ENCODE assay signal across 8 mouse cellular contexts in the genomic region with DNA sequence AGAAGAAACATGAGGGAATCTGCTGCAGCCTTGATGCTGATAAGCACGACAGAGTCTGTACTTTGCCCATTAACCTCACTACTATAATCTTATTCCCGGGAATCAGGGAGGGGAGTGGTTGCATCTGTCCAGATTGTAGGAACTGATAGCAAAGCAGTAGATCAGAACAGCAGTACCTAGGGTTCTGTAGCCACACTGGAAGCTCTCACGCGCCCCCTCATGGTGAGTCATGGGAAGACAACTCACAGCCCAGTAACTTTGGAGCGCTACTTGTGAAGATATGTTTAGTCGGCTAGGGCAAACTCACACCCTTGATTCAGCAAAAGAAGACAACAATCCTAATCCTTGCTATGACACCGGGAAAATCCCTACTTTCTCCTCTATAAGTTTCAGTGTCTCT. TPM values are rescaled to one million over a fixed set of nuclear protein-coding genes. Genes with fewer than 3 reads are reported as not detected.
A peak's percentile ranks its signal among the peaks of the same experiment; 100 is the strongest.
DNase-seq lines count a peak whose midpoint lies in the region; ATAC-seq and TF ChIP-seq lines count a peak whose summit lies in the region.

No protein-coding gene starts in this region.

- TF ChIP-seq CTCF in heart, postnatal 0 days (IDR thresholded peaks at IDR 0.05; ENCODE audit: low read depth): peak; percentile 49
- TF ChIP-seq CTCF in gastrocnemius, adult 2 months (IDR thresholded peaks at IDR 0.05): peak; percentile 65

- 36% methylated on average over 7 of the region's 7 CpGs for WGBS in heart, postnatal 0 days

- no peak overlapping the region for H3K27ac ChIP-seq in heart, postnatal 0 days (ENCODE audit: low read depth)
- H3K27ac ChIP-seq in gastrocnemius, adult 2 months: no peak overlapping the region

- no peaks in the 10 kb centered on the region for H3K9me3 ChIP-seq in heart, postnatal 0 days (replicated peaks; ENCODE audit: control insufficient read depth, low read length)

- H3K4me1 ChIP-seq in heart, postnatal 0 days (ENCODE audit: control insufficient read depth, insufficient read depth): no peaks in the 10 kb centered on the region

- no peak overlapping the region for H3K4me2 ChIP-seq in heart, postnatal 0 days (ENCODE audit: low read depth, low read length)

- ATAC-seq in heart, postnatal 0 days (ENCODE audit: insufficient read depth, low read depth): no peak
- ATAC-seq in megakaryocyte progenitor cell, adult 5-6 weeks (replicated peaks; ENCODE audit: poor library complexity): peak; percentile 81

- no peak for TF ChIP-seq EP300 in heart, postnatal 0 days (IDR thresholded peaks at IDR 0.05; ENCODE audit: low read depth)

- no peak overlapping the region for H3K9ac ChIP-seq in heart, postnatal 0 days (replicated peaks; ENCODE audit: low read depth, low read length)

- H3K4me3 ChIP-seq in heart, postnatal 0 days (ENCODE audit: low read depth, low read length): no peak overlapping the region
- no peak overlapping the region for H3K4me3 ChIP-seq in gastrocnemius, adult 2 months

- H3K27me3 ChIP-seq in heart, postnatal 0 days (ENCODE audit: control insufficient read depth, insufficient read depth, low read length): no peaks in the 10 kb centered on the region

- no peak for DNase-seq in heart, postnatal 0 days (ENCODE audit: low spot score)
- no peak for DNase-seq in heart, adult 9 months (ENCODE audit: low spot score in 2 of 2)
- DNase-seq in NIH3T3 (ENCODE audit: low read depth): peak; percentile 54
- peak; percentile 85 to 86 for DNase-seq in cerebellum, postnatal 10 days
- peak; percentile 23 for DNase-seq in gastrocnemius, adult 2 months
- DNase-seq in layer of hippocampus, adult 9-11 months: peak; percentile 63
- peak; percentile 32 for DNase-seq in urinary bladder, adult 2 months (ENCODE audit: low spot score)

- intact Hi-C loops in gastrocnemius, adult 2 months (cut with DNase I): no loop called here

- H3K36me3 ChIP-seq in heart, postnatal 0 days (replicated peaks; ENCODE audit: control insufficient read depth, insufficient read depth, low read length): no peaks in the 10 kb centered on the region

RNA-seq across cellular contexts. Expression of a gene that starts 58.8 kb away (rescaled TPM):
- 0.15 TPM in 1 of 2 replicates, not detected in the other for total RNA-seq in heart, postnatal 0 days (2014; rRNA removed; ENCODE audit: low replicate concordance)
- 0.16 and 0.23 TPM in 2 replicates for polyA plus RNA-seq in heart, postnatal 0 days (2015; fragmentation: Nextera tagmentation; extraction: Ambion mirVana)
- under 1 TPM; 0.15 to 0.22 TPM for total RNA-seq in gastrocnemius, adult 2 months (2021)
- total RNA-seq in megakaryocyte progenitor cell, adult 5-6 weeks (2015): 0.05 TPM in 1 of 2 replicates, not detected in the other
- total RNA-seq in megakaryocyte progenitor cell, adult 5-6 weeks (2017): not detected in 2 replicates
- 0.06 and 0.12 TPM in 2 replicates for polyA plus RNA-seq in urinary bladder, adult 2 months (2012; rRNA removed)

Comparison
In these comparisons a context has a peak if more than half of its experiments do, and no peak if none do; other contexts are left out.
1. DNase-seq: peak in NIH3T3 (single experiment), cerebellum, postnatal 10 days (2 of 2), gastrocnemius, adult 2 months (single experiment), layer of hippocampus, adult 9-11 months (single experiment) and urinary bladder, adult 2 months (single experiment); none in heart, postnatal 0 days (single experiment) and heart, adult 9 months (0 of 2).